Mouse (Mus musculus): Measurements from ENCODE around the gene Smim27. TPM values are rescaled to one million over a fixed set of nuclear protein-coding genes. Genes with fewer than 3 reads are reported as not detected.

Smim27 gene
- 15.7 TPM for polyA plus RNA-seq (2014; fragmentation: Illumina TruSeq; extraction: RNeasy Lipid Tissue Mini Kit (QIAGEN cat#74804); ENCODE audit: insufficient read depth, low read depth, low replicate concordance)

GRCm38 (mm10) chr4:40269430-40270032 lies at the start of gene Smim27, which contains the start of gene Topors:
TSS of gene Smim27 (plus strand) at chr4:40269579.
TSS of gene Topors (minus strand) at chr4:40269850.

GRCm38 (mm10) chr4:40239409-40240271 lies 29.7 kb upstream of the Smim27 start, which contains the start of gene Ddx58:
TSS of gene Ddx58 (minus strand) at chr4:40239828.

GRCm38 (mm10) chr4:40279276-40279900 lies 10.0 kb downstream of the Smim27 start, which contains the start of gene Ndufb6:
TSS of gene Ndufb6 (minus strand) at chr4:40279421.

Other genes with a start within 250 kb of the Smim27 start
- 17.3 TPM for gene Aco1, start 126.5 kb upstream of the Smim27 start, polyA plus RNA-seq (2014; fragmentation: Illumina TruSeq; extraction: RNeasy Lipid Tissue Mini Kit (QIAGEN cat#74804); ENCODE audit: insufficient read depth, low read depth, low replicate concordance)
- 13.8 TPM for gene Ddx58, start 29.8 kb upstream of the Smim27 start, polyA plus RNA-seq (2014; fragmentation: Illumina TruSeq; extraction: RNeasy Lipid Tissue Mini Kit (QIAGEN cat#74804); ENCODE audit: insufficient read depth, low read depth, low replicate concordance)
- gene Topors, start 271 bp downstream of the Smim27 start, polyA plus RNA-seq (2014; fragmentation: Illumina TruSeq; extraction: RNeasy Lipid Tissue Mini Kit (QIAGEN cat#74804); ENCODE audit: insufficient read depth, low read depth, low replicate concordance) = 9.6 TPM
- 162 TPM for gene Ndufb6, start 9.8 kb downstream of the Smim27 start, polyA plus RNA-seq (2014; fragmentation: Illumina TruSeq; extraction: RNeasy Lipid Tissue Mini Kit (QIAGEN cat#74804); ENCODE audit: insufficient read depth, low read depth, low replicate concordance)
- 0.62 TPM for gene Tmem215, start 202.6 kb downstream of the Smim27 start, polyA plus RNA-seq (2014; fragmentation: Illumina TruSeq; extraction: RNeasy Lipid Tissue Mini Kit (QIAGEN cat#74804); ENCODE audit: insufficient read depth, low read depth, low replicate concordance)

All from lung, adult 10 weeks (tissue).